Mouse (Mus musculus) erythroblast, embryonic 14.5 days (primary cell): Measurements from ENCODE around the gene Pomgnt2.

ENCODE experiments used
- GATA1 ChIP-seq: IDR thresholded peaks from 2 replicates; pipeline ENCODE4 v1.6.1; 2012; ENCODE audit warnings: low read length, inconsistent platforms, mixed read lengths
- TAL1 ChIP-seq: IDR thresholded peaks from 3 replicates; pipeline ENCODE4 v1.6.1; 2012; ENCODE audit warnings: low read length, inconsistent platforms, mixed read lengths

- TF ChIP-seq TAL1 (no peak), GATA1 (no peak)
These were observed 38.9 kb upstream of the Pomgnt2 start for GRCm38 (mm10) chr9:122035807-122036206.
